Mouse (Mus musculus): Measurements from ENCODE around the gene Shc2. TPM values are rescaled to one million over a fixed set of nuclear protein-coding genes. Genes with fewer than 3 reads are reported as not detected.

The Shc2 gene
- total RNA-seq, 2 experiments from 2014 or later: 44.7 to 49.4 TPM

DNA sequence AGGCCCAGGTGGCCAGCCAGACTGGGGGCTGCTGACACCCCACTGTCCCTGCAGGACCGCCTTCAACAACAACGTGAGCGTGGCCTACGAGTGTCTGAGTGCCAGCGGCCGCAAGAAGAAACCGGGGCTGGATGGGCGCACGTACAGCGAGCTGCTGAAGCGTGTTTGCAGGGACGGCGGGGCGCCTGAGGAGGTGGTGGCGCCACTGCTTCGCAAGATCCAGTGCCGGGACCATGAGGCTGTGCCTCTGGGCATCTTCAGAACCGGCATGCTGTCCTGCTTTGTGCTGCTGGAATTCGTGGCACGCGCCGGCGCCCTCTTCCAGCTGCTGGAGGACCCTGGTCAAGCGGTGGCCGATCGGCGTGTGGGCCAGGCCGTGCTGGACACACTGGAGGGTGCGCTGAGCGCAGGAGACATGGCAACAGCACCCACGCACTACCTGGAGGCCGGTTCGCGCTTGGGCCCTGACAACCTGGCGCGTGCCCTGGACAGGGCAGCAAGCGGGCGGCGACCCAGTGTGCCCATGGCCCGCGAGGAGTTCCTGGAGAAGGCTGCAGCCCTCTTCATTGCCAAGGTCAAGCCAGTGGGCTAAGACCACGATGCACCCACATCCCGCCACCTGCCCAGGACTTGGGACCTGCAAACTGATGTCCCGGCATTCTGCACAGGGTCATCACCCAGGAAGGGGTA, 37.8 kb upstream of the Shc2 start:
- no peak overlapping the region for H3K27ac ChIP-seq
- no peak for DNase-seq (ENCODE audit: low spot score in 2 of 2)
- TF ChIP-seq CTCF (conservative IDR thresholded peaks at IDR 0.05): no peak
- H3K4me3 ChIP-seq: no peak overlapping the region

DNA sequence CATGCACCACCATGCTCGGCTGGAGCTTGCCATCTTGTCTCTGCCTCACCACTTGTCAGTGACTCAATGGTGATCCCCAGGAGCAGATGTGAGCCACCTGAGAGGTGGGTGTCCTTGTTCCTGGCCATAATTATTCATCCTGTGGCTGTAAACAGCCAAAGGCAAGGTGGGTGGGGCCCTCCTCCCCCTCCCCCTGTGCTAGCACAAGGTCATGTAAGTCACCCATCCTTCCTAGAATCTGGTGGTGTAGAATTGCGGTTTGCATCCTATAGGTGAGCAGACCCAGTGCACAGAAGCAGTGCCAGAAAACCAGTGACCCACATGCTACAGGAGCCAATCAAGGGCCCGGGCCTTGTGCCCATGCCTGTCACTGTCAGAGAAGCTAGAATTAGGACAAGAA, 35.3 kb upstream of the Shc2 start:
- no peak overlapping the region for H3K27ac ChIP-seq
- H3K4me3 ChIP-seq: no peak overlapping the region
- no peak for DNase-seq (ENCODE audit: low spot score in 2 of 2)
- no peak for TF ChIP-seq CTCF (conservative IDR thresholded peaks at IDR 0.05)

DNA sequence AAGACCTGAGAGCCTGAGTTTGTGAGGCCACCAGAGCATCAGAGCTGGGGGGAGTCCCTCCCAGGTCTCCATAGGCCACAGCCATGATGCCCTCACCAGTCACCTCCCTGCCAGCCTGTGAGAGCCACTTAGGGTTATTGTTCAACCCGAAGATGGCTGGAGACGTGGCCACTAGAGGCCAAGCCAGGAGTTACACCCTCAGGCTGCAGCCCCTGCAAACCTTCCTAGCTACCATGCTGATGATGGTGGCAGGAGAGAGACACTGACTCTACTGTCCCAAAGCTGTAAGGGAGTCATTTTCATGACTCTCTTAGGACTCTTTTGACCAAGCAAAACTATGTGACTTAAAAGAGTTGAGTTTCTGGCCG, 34.4 kb upstream of the Shc2 start:
- peak; percentile 36 for TF ChIP-seq CTCF (conservative IDR thresholded peaks at IDR 0.05)
- H3K4me3 ChIP-seq: no peak overlapping the region
- no peak overlapping the region for H3K27ac ChIP-seq
- DNase-seq (ENCODE audit: low spot score in 2 of 2): no peak

DNA sequence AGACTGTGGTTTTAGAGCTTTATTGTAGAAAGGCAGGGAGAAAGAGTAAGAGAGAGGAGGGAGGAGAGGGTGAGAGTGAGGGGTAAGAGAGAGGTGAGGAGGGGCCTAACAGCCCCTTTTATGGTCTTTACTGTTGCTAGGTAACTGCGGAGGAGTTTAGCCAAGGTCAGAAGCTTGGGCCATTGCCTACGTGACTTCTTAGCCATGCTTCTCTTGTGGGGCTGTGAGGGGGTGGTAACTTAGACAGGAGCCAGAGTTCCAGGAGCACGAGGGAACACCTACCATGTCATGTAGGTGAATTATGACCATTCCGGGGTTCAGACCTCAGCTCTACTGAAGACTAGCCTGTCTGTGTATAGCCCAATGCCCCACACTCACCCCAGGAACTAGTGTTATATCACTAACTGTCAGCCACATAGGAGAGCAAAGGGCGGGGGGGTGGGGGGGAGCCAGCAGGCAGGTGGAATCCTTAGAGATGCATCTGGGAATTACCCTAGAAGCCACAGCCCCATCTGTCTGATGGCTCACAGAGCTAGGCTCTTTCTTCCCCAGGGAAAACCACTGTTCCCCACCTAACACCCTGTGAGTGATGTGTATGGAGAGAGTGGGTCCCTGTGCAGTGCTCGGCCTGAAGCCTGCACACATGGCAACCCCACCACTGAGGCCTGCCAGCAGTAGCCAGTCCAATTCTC, 33.8 kb upstream of the Shc2 start:
- Histone ChIP-seq H3K4me3 (no peak overlapping the region), H3K27ac (no peak overlapping the region)
- DNase-seq (ENCODE audit: low spot score in 2 of 2): no peak
- no peak for TF ChIP-seq CTCF (conservative IDR thresholded peaks at IDR 0.05)

DNA sequence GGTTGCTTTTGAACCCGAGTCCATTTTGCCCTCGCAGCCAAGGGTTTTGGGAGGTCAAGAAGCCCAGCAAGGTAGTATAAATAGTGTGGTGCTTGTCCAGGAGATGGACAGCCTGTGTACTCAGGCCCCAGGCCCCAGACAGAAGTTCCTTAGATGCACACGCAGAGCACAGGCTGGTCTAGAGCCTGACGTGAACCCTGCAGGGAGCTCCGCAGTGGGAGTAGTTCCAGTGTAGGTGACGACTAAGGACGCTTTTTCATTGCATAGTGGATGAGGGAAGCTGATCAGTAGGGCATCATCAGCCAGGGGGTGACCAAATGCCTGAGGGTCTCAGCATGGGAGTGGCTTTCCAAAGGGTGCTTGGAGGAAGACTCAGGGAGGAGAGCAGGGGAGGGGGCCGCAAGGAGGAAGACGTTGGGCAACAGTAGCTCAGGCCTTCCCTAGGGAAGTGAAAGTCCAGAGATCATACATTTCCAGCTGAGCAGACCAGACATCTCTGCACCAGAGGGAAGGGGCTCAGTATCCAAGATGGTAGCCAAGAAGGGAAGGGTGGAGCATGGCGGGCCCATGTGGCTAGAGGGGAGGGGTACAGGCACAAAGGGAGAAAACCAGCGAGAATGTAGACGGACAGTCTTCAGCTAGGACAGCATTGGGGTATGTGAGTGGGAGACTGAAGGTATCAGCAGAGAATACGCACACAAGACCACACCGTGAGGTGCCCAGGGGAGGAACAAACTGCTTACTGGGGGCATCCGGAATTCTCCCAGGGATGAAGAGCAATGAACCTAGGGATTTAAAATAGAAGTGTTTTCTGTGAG, 32.6 kb upstream of the Shc2 start:
- peak overlapping the region; percentile 96 for H3K27ac ChIP-seq
- no peak for DNase-seq (ENCODE audit: low spot score in 2 of 2)

DNA sequence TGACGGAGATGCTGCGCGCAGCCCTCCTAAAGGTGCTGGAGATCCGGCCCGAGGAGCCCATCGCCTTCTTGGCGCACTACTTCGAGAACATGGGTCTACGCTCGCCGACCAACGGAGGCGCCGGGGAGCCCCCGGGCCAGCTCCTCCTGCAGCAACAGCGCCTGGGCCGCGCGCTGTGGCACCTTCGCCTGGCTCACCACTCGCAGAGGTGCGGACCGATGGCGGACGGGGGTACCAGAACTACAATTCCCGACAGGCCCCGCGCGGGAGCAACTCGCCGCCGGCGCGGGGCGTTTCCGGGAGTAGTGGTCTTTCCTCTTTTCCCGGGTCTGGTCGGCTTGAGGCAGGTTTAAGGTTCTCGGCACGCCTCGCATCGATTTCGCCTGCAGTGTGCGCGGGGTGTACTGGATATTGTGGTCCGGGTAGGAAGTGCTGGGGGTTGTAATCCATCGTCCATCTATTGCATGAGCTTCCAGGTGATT, 31.9 kb upstream of the Shc2 start:
- Histone ChIP-seq H3K27ac (peak overlapping the region; percentile 96), H3K4me3 (peak overlapping the region; percentile 90)
- no peak for TF ChIP-seq CTCF (conservative IDR thresholded peaks at IDR 0.05)
- DNase-seq (ENCODE audit: low spot score in 2 of 2): peak; percentile 67 to 79

More for the DNA sequence above, 32.6 kb upstream of the Shc2 start:
- TF ChIP-seq CTCF (conservative IDR thresholded peaks at IDR 0.05): no peak
- peak overlapping the region; percentile 90 for H3K4me3 ChIP-seq

DNA sequence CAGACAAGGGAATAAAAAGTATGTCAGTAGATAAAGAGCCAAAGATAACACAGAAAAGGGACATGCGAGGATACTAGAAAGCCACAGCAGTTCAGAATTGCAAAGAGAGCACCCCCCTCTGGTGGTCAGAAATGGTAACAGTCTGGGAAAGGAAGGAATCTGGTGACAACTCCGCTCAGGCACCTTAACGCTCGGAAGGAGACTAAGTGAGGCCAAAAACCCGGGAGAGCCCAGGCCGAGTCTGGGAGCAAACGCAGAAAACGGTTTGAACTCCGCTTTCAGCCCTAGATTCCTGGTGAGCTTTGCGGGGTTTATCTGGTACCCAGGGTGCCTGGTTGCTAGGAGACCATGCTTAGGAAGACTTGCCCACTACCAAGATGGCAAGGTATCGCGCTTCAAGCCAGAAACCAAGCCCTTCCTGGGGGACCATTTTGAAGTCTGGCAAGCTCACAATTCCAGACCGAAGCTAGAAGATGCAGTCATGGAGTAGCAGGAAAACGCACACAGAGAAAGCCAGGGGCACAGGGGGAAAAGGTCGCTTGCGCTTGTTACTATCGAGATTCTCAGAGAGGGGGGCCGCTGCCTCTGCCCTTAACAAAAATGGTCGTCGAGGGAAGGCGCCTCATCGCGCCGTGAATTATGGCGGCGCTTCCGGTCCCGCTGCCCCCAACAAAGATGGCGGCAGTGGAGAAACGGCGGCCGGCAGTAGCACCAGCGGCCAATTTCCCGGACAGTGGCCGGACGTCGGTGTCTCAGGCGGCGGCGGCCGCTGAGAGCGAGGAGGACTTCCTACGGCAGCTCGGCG, 31.3 kb upstream of the Shc2 start, which contains the start of gene Tpgs1:
Gene Tpgs1, plus strand, starts transcription at position 599 of the 805 bp plus-strand sequence.
- DNase-seq (ENCODE audit: low spot score in 2 of 2): peak; percentile 91 to 93
- Histone ChIP-seq H3K4me3 (peak within 1 kb of the TSS; percentile 90), H3K27ac (peak within 1 kb of the TSS; percentile 96)
- peak; percentile 97 for TF ChIP-seq CTCF (conservative IDR thresholded peaks at IDR 0.05)

DNA sequence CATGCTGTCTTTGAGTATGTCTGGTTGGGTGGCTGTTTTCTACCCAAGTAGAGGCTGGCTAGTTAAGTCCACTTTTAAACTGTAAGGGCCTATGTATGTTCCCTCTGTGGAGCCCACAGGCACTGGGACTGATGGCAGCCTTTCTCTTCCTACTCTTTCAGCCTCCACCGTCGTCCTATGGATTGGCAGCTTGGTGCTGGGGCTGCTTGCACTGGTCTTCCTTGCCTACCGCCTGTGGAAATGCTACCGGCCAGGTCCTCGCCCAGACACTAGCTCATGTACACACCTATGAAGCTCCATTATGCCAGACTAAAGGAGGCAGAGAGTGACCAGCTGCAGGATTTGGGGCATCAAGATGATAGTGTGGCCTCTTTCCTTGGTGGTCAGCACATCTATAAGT, 30.4 kb upstream of the Shc2 start:
- DNase-seq (ENCODE audit: low spot score in 2 of 2): no peak
- no peak for TF ChIP-seq CTCF (conservative IDR thresholded peaks at IDR 0.05)
- Histone ChIP-seq H3K4me3 (no peak overlapping the region), H3K27ac (peak overlapping the region; percentile 96)

DNA sequence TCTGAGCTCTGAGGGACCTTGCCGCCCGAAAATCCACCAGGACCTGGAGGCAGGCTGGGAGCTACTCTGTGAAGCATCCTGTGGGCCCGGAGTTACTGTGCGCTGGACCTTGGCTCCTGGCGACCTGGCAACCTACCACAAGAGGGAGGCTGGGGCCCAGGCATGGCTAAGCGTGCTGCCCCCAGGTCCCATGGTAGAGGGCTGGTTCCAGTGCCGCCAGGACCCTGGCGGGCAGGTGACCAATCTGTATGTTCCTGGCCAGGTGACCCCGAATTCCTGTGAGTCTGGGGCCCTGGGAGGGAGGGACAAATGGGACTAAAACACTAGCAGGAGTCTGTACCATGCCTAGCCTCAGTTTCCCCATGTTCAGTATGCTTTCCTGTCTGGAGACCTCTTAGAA, 28.8 kb upstream of the Shc2 start:
- H3K27ac ChIP-seq: no peak overlapping the region
- no peak for TF ChIP-seq CTCF (conservative IDR thresholded peaks at IDR 0.05)
- H3K4me3 ChIP-seq: no peak overlapping the region
- no peak for DNase-seq (ENCODE audit: low spot score in 2 of 2)

DNA sequence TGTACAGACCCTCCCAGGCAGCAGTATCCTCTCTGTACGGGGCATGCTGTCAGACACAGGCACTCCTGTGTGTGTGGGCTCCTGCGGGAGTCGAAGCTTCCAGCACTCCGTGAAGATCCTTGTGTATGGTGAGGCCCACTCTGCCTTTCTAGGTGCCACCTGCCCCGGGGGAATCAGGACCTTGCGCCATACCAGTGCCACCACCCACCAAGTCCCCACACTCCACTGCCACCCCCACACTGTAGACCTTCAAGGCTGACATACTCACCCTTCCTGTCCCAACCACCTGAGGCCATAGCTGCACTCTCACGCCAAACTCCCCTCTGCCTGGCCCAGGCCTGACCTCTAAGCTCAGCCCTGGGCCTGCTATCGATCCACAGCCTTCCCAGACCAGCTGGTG, 27.3 kb upstream of the Shc2 start:
- no peak overlapping the region for H3K27ac ChIP-seq
- no peak for DNase-seq (ENCODE audit: low spot score in 2 of 2)
- H3K4me3 ChIP-seq: no peak overlapping the region
- TF ChIP-seq CTCF (conservative IDR thresholded peaks at IDR 0.05): no peak

DNA sequence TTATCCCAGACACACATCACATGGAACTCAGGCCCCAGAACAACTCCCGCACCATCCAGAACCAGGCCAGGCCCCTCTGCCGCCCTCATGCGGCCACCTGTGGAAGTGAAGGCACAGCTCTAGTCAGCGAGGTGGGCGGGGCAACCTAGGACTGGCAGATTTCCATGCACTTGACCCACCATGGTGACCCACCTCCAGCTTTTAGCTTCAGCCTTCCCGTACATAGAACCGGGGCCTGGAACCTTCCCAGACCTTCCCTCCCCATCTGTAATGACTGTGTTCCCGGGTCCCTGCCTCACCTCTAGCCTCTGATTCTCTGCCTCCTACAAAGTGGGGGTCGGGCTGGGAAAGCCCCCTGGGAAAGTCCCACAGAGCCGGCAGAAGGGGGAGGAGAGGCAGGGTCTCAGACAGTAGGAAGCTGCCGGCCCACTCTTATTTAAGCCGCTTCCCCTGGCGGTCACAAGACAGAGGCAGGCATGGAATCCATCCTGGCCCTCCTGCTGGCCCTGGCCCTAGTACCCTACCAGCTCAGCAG, 26.5 kb upstream of the Shc2 start, which contains the start of gene Madcam1:
Gene Madcam1, plus strand, starts transcription at position 429 of the 535 bp plus-strand sequence.
- peak in 1 of 2 experiments; percentile 74 for DNase-seq (ENCODE audit: low spot score in 2 of 2)
- Histone ChIP-seq H3K4me3 (no peak within 1 kb of the TSS), H3K27ac (no peak within 1 kb of the TSS)
- peak; percentile 95 for TF ChIP-seq CTCF (conservative IDR thresholded peaks at IDR 0.05)

DNA sequence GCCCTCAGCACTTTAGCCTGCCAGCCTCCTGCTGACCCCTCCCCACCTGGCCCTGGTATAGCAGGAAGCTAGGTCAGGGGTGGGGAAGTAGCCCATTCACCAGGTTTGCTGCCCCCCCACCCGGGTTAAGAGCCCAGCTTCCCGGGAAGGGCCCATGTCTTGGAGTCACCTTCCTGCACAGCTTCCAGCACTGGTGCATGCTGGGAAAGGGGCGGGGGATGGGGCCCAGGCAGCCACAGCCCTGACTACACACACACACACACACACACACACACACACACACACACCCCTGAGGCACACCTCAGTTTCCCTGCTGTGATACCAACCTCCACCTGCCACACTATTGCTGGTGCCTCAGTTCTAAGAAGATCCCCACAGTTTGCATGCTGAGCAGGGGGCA, 24.1 kb upstream of the Shc2 start:
- no peak for TF ChIP-seq CTCF (conservative IDR thresholded peaks at IDR 0.05)
- DNase-seq (ENCODE audit: low spot score in 2 of 2): no peak
- no peak overlapping the region for H3K4me3 ChIP-seq
- H3K27ac ChIP-seq: no peak overlapping the region
